Mouse (Mus musculus): Measurements from ENCODE around the gene Crabp1.

- TF ChIP-seq CTCF (IDR thresholded peaks at IDR 0.05; ENCODE audit: control insufficient read depth, insufficient read depth, low read length) (no peak), POLR2A (IDR thresholded peaks at IDR 0.05; ENCODE audit: borderline replicate concordance, control insufficient read depth, low read depth, low read length) (no peak)
These were observed 14.7 kb downstream of the Crabp1 start for GRCm38 (mm10) chr9:54779280-54779679.

All from bone marrow, adult 2 months (tissue).